Mouse (Mus musculus) layer of hippocampus, postnatal 25 days (tissue): ENCODE measurements around the gene Gm3727. TPM values are rescaled to one million over a fixed set of nuclear protein-coding genes. Genes with fewer than 3 reads are reported as not detected.
"Not testable (repeated sequence)": the region's sequence is repeated elsewhere in the genome, so short reads cannot be mapped to it uniquely, and the experiment has no call there.

Experiments
- DNase-seq, 2 experiments: peaks; one replicate each; pipeline ENCODE4 v3.0.0; 2022; ENCODE audit warnings: mixed read lengths in 2 of 2, low spot score in 1 of 2; ENCODE audit errors: extremely low spot score in 1 of 2
- total RNA-seq, 2 experiments: library from RNA; stranded (reverse); gene quantifications; 2 replicates each; pipeline ENCODE4 v1.2.3; 2021

Gm3727 gene
- not detected for total RNA-seq

GRCm38 (mm10) chr14:7264614-7265013 lies at the start of gene Gm3727:
Gm3727 (minus strand) TSS chr14:7264714.
- not testable (repeated sequence) for DNase-seq

- peak in 1 of 2 experiments; percentile 1 for DNase-seq
Measured at GRCm38 (mm10) chr14:7243498-7243897, 21.0 kb downstream of the Gm3727 start.

Other genes with a start within 250 kb of the Gm3727 start
- gene Gm10406, start 237.3 kb downstream of the Gm3727 start, total RNA-seq = under 1 TPM; 0.37 to 0.77 TPM
- gene Gm3685, start 219.7 kb downstream of the Gm3727 start, total RNA-seq = not detected
- 1 to 10 TPM; 2.0 to 4.4 TPM for gene Gm3696, start 164.1 kb downstream of the Gm3727 start, total RNA-seq
- not detected for gene Gm6676, start 139.3 kb downstream of the Gm3727 start, total RNA-seq
- gene Gm3512, start 90.2 kb downstream of the Gm3727 start, total RNA-seq = 1 to 10 TPM; 1.3 to 1.6 TPM
- not detected for gene Gm16434, start 70.2 kb downstream of the Gm3727 start, total RNA-seq
- under 1 TPM; 0.49 to 0.52 TPM for gene Gm3739, start 50.3 kb upstream of the Gm3727 start, total RNA-seq
- gene Gm5797, start 67.7 kb upstream of the Gm3727 start, total RNA-seq = not detected
- gene Gm8374, start 100.4 kb upstream of the Gm3727 start, total RNA-seq = not detected
- not detected for gene Gm3755, start 186.2 kb upstream of the Gm3727 start, total RNA-seq
- not detected for gene Gm3752, start 219.0 kb upstream of the Gm3727 start, total RNA-seq